In genomic region chr6:92468383-92468791, GRCm38 (mm10) we compare ENCODE assay signal across 11 mouse cellular contexts.
A peak's percentile ranks its signal among the peaks of the same experiment; 100 is the strongest.
DNase-seq lines count a peak whose midpoint lies in the region; ATAC-seq lines count a peak whose summit lies in the region.
"Had no signal": no experiment of that assay in that cellular context is flagged by ENCODE, and none has a peak within 500 bp of the region (broad histone marks: within the 10 kb centered on the region; RNA-seq: fewer than 3 reads in every experiment).

No protein-coding gene starts in this region.

- WGBS in kidney, embryonic 15.5 days, result 60% methylated on average over 3 of the region's 3 CpGs
- WGBS in limb, embryonic 15.5 days, result 34% methylated on average over 3 of the region's 3 CpGs
- WGBS in forebrain, embryonic 15.5 days, result 67% methylated on average over 3 of the region's 3 CpGs

- peak; percentile 52 for ATAC-seq in kidney, embryonic 15.5 days (replicated peaks; ENCODE audit: low FRiP score)
- ATAC-seq in limb, embryonic 15.5 days (ENCODE audit: insufficient number of reproducible peaks, low FRiP score, low TSS enrichment, low read depth), result peak; percentile 79
- ATAC-seq in erythroblast, adult 5-6 weeks (replicated peaks; ENCODE audit: low FRiP score, poor library complexity, severe bottlenecking), result no peak
- ATAC-seq in forebrain, embryonic 15.5 days (replicated peaks), result no peak
- ATAC-seq: forebrain, embryonic 16.5 days had no signal

- no peak for DNase-seq in kidney, postnatal 25 days
- DNase-seq in NIH3T3 (ENCODE audit: low read depth), result peak; percentile 58
- peak; percentile 34 to 52 for DNase-seq in heart, adult 9 months (ENCODE audit: low spot score in 2 of 2)
- DNase-seq: adrenal gland, adult 8-10 months; thymus, adult 2 months had no signal

- H3K9me3 ChIP-seq in kidney, embryonic 15.5 days (replicated peaks), result no peaks in the 10 kb centered on the region
- no peaks in the 10 kb centered on the region for H3K9me3 ChIP-seq in limb, embryonic 15.5 days
- H3K9me3 ChIP-seq in forebrain, embryonic 15.5 days, result no peaks in the 10 kb centered on the region
- H3K9me3 ChIP-seq: midbrain, embryonic 10.5 days had no signal

- peaks cover 43% of the 10 kb centered on the region for H3K4me1 ChIP-seq in kidney, embryonic 15.5 days
- H3K4me1 ChIP-seq in limb, embryonic 15.5 days, result peaks cover 22% of the 10 kb centered on the region
- peaks cover 20% of the 10 kb centered on the region for H3K4me1 ChIP-seq in forebrain, embryonic 15.5 days

- H3K27me3 ChIP-seq in kidney, embryonic 15.5 days, result no peaks in the 10 kb centered on the region
- no peaks in the 10 kb centered on the region for H3K27me3 ChIP-seq in limb, embryonic 15.5 days
- no peaks in the 10 kb centered on the region for H3K27me3 ChIP-seq in forebrain, embryonic 15.5 days

- no peak overlapping the region for H3K4me2 ChIP-seq in kidney, embryonic 15.5 days
- no peak overlapping the region for H3K4me2 ChIP-seq in limb, embryonic 15.5 days
- H3K4me2 ChIP-seq in forebrain, embryonic 15.5 days (replicated peaks), result no peak overlapping the region

- no peak overlapping the region for H3K9ac ChIP-seq in kidney, embryonic 15.5 days
- H3K9ac ChIP-seq in limb, embryonic 15.5 days, result no peak overlapping the region
- no peak overlapping the region for H3K9ac ChIP-seq in forebrain, embryonic 15.5 days (replicated peaks)

- H3K36me3 ChIP-seq in kidney, embryonic 15.5 days, result no peaks in the 10 kb centered on the region
- no peaks in the 10 kb centered on the region for H3K36me3 ChIP-seq in limb, embryonic 15.5 days
- H3K36me3 ChIP-seq in forebrain, embryonic 15.5 days, result no peaks in the 10 kb centered on the region
- H3K36me3 ChIP-seq: midbrain, embryonic 10.5 days had no signal

- peak overlapping the region; percentile 75 for H3K27ac ChIP-seq in kidney, embryonic 15.5 days
- H3K27ac ChIP-seq in limb, embryonic 15.5 days, result peak overlapping the region; percentile 82
- H3K27ac ChIP-seq in forebrain, embryonic 15.5 days (replicated peaks), result no peak overlapping the region
- H3K27ac ChIP-seq: midbrain, embryonic 10.5 days had no signal

- no peak overlapping the region for H3K4me3 ChIP-seq in kidney, embryonic 15.5 days (replicated peaks)
- H3K4me3 ChIP-seq in limb, embryonic 15.5 days, result no peak overlapping the region
- no peak overlapping the region for H3K4me3 ChIP-seq in forebrain, embryonic 15.5 days
- H3K4me3 ChIP-seq: midbrain, embryonic 10.5 days had no signal

Comparison
In these comparisons a context has a peak if more than half of its experiments do, and no peak if none do; other contexts are left out.
1. ATAC-seq: peak in kidney, embryonic 15.5 days (single experiment) and limb, embryonic 15.5 days (single experiment); none in erythroblast, adult 5-6 weeks (single experiment) and forebrain, embryonic 15.5 days (single experiment).
2. DNase-seq: peak in NIH3T3 (single experiment) and heart, adult 9 months (2 of 2); none in kidney, postnatal 25 days (0 of 2).